Mouse (Mus musculus) small intestine, adult 2 months (tissue): ENCODE measurements around the gene Clca3b. TPM values are rescaled to one million over a fixed set of nuclear protein-coding genes. Genes with fewer than 3 reads are reported as not detected.

Experiments used
- H3K27ac ChIP-seq: fragments of 200-500 bp; 2 replicates; pipeline ENCODE4 v1.5.1; 2012; ENCODE audit warnings: low read depth, low read length, control low read depth, inconsistent platforms; ENCODE audit not compliant: insufficient read depth
- H3K27me3 ChIP-seq: fragments of 200-500 bp; 2 replicates; pipeline ENCODE4 v1.6.1; 2012; ENCODE audit warnings: mild to moderate bottlenecking, moderate library complexity, low read length, inconsistent platforms; ENCODE audit not compliant: control insufficient read depth, insufficient read depth
- H3K36me3 ChIP-seq: fragments of 200-500 bp; 2 replicates; pipeline ENCODE4 v1.6.1; 2012; ENCODE audit warnings: mild to moderate bottlenecking, low read length, control low read depth, inconsistent platforms; ENCODE audit not compliant: control insufficient read depth, insufficient read depth
- H3K4me1 ChIP-seq: fragments of 200-500 bp; 2 replicates; pipeline ENCODE4 v1.6.1; 2012; ENCODE audit warnings: low read length, inconsistent platforms, mixed read lengths; ENCODE audit not compliant: control insufficient read depth, insufficient read depth, insufficient read length
- H3K4me3 ChIP-seq: fragments of 200-500 bp; 2 replicates; pipeline ENCODE4 v1.5.1; 2012; ENCODE audit warnings: low read depth, mild to moderate bottlenecking, control low read depth, inconsistent platforms, low read length, moderate library complexity
- CTCF ChIP-seq: fragments of 200-500 bp; IDR thresholded peaks from 2 replicates; pipeline ENCODE4 v1.5.1; 2012; ENCODE audit warnings: low read depth, mild to moderate bottlenecking, control low read depth, inconsistent platforms, low read length, moderate library complexity, mixed read lengths; ENCODE audit not compliant: insufficient replicate concordance, insufficient read length; ENCODE audit errors: extremely low read depth
- POLR2A ChIP-seq: fragments of 200-500 bp; IDR thresholded peaks from 2 replicates; pipeline ENCODE4 v1.6.1; 2012; ENCODE audit warnings: low read depth, mild to moderate bottlenecking, control low read depth, inconsistent platforms, low read length, moderate library complexity
- WGBS: fragments of 180-500 bp; shearing (Covaris S2); methylation state at CpG from one replicate; pipeline ENCODE4 v1.1.7; 2018; 5-methylcytosine and 5-hydroxymethylcytosine counted together
- polyA plus RNA-seq: library from polyadenylated mRNA; depleted of rRNA; stranded (reverse); fragments of >200 nt; gene quantifications from 2 replicates; pipeline ENCODE4 v1.2.3, GENCODE M21; 2012; rRNA removed

Clca3b gene
- polyA plus RNA-seq, 1 experiment, result 44.3 TPM

DNA sequence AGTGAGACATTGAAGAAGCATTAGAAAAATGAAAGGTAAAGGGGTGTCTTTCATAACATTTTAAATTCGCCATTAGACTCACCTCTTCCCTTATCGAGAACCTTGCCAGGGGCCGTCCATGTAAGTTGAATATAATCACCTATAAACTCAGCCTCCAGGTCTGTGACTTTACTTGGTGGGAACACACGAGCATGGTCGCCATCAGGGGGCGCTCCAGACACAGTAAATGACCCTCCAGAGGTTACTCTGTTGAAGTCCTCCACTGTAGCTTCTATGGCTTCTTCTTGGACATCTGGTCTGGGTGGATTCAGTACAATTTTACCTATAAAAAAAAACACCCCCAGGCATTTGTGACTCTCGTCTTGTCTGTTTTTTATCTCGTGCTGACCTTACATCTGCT is 47.3 kb downstream of the Clca3b start:
- peak; percentile 53; the same call in 1 of the 2 replicates for TF ChIP-seq CTCF
- no peak for TF ChIP-seq POLR2A
- Histone ChIP-seq H3K27me3 (no peaks in the 10 kb centered on the region), H3K4me1 (peaks cover 5% of the 10 kb centered on the region; the same call in 1 of the 2 replicates), H3K36me3 (peaks cover 3% of the 10 kb centered on the region; the same call in 1 of the 2 replicates), H3K27ac (no peak overlapping the region), H3K4me3 (no peak overlapping the region)
- 43% methylated on average over 8 of the region's 8 CpGs for WGBS

DNA sequence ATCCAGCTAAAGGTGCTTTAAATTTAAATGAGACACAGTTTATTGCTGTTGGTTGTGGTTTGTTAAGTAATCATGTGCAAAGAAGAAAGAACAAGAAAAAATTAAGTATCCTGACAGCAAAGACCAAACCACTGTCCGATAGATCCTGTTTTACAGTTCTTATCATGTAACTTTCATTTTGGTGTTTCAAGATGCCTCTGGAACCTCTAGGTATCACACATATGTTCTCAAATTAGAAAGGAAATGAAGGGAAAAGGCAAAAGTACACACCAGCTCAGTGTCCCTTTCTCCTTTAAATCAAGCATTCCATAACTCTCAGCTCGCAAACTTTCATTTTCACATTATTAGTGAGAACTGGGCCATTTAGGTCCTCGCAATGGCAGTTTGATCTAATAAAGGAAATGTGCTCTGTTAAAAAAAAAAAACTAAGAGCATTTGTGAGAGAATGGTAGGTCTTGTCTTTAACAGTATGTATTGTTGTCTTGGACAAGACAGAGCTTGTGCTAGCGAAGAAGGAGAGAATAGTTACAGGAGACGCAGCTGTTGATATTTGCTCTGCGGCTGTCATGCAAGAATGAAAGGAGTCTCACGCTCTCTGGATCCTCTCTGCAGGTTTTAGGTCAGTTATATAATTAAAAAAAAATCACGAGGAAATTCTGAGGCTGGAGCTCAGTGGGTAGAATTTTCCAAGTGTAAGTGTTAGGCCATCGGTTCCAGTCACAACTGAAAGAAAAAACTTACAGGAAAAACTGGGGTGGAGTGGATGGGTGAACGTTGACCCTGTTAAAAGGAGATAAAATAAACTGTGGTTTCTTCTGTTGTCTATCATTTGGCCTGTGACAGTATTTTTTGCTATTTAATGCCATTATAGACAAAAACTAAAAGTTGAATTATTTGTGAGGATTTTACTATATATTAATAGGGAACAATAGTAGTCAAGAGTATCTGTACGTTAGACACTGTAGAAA is 63.7 kb downstream of the Clca3b start:
- 79% methylated on average over 11 of the region's 11 CpGs for WGBS
- H3K4me1 ChIP-seq, result no peaks in the 10 kb centered on the region
- no peak overlapping the region for H3K27ac ChIP-seq
- TF ChIP-seq POLR2A (no peak), CTCF (no peak)
- H3K27me3 ChIP-seq, result no peaks in the 10 kb centered on the region
- no peak overlapping the region for H3K4me3 ChIP-seq
- peaks cover 5% of the 10 kb centered on the region; the same call in 1 of the 2 replicates for H3K36me3 ChIP-seq

Other genes starting within 250 kb of the Clca3b start
- 9.2 and 21.5 TPM in 2 replicates for gene Sh3glb1, start 129.0 kb downstream of the Clca3b start, polyA plus RNA-seq
- 0.88 and 4.2 TPM in 2 replicates for gene Clca3a1, start 88.4 kb downstream of the Clca3b start, polyA plus RNA-seq
- 2.4 and 4.4 TPM in 2 replicates for gene Clca3a2, start 29.9 kb downstream of the Clca3b start, polyA plus RNA-seq
- 35.3 and 199 TPM in 2 replicates for gene Clca4b, start 83.2 kb upstream of the Clca3b start, polyA plus RNA-seq
- 8.9 and 175 TPM in 2 replicates for gene Clca4a, start 125.7 kb upstream of the Clca3b start, polyA plus RNA-seq
- 108 and 251 TPM in 2 replicates for gene Clca1, start 183.4 kb upstream of the Clca3b start, polyA plus RNA-seq